Mouse (Mus musculus) lung, embryonic 16.5 days (tissue): ENCODE measurements around the gene Il17f. TPM values are rescaled to one million over a fixed set of nuclear protein-coding genes. Genes with fewer than 3 reads are reported as not detected.

Source experiments
- ATAC-seq: fragments of 200-750 bp; cut with Nextera tagmentation; 2 replicates; pipeline ENCODE4 v1.8.0; 2017; ENCODE audit warnings: low read depth, mild to moderate bottlenecking, moderate library complexity
- H3K27ac ChIP-seq: fragments of 300-500 bp; sonication (generic); 2 replicates; pipeline ENCODE4 v1.5.1; 2014; ENCODE audit warnings: mild to moderate bottlenecking, control low read depth, low read length
- H3K27me3 ChIP-seq: fragments of 300-500 bp; sonication (generic); 2 replicates; pipeline ENCODE4 v1.6.1; 2014; ENCODE audit warnings: low read depth, low read length, mixed read lengths; ENCODE audit not compliant: control insufficient read depth, insufficient read depth
- H3K36me3 ChIP-seq: fragments of 300-500 bp; sonication (generic); 2 replicates; pipeline ENCODE4 v1.6.1; 2014; ENCODE audit warnings: low read length; ENCODE audit not compliant: control insufficient read depth, insufficient read depth
- H3K4me1 ChIP-seq: fragments of 300-500 bp; sonication (generic); replicated peaks from 2 replicates; pipeline ENCODE4 v1.6.1; 2014; ENCODE audit warnings: low read length, mixed read lengths; ENCODE audit not compliant: control insufficient read depth, insufficient read depth
- H3K4me2 ChIP-seq: fragments of 300-500 bp; sonication (generic); 2 replicates; pipeline ENCODE4 v1.6.1; 2014; ENCODE audit warnings: low read depth, low read length, control low read depth
- H3K4me3 ChIP-seq: fragments of 300-500 bp; sonication (generic); 2 replicates; pipeline ENCODE4 v1.5.1; 2014; ENCODE audit warnings: mild to moderate bottlenecking, low read length, control low read depth
- H3K9ac ChIP-seq: fragments of 300-500 bp; sonication (generic); 2 replicates; pipeline ENCODE4 v1.6.1; 2014; ENCODE audit warnings: low read length, control low read depth
- H3K9me3 ChIP-seq: fragments of 300-500 bp; sonication (generic); 2 replicates; pipeline ENCODE4 v1.6.1; 2016; ENCODE audit warnings: low read length; ENCODE audit not compliant: control insufficient read depth
- WGBS: fragments of 180-500 bp; shearing (Covaris S2); extraction: QIAGEN DNeasy Blood & Tissue Kit; methylation state at CpG from one replicate; pipeline ENCODE4 v1.1.7; 2014; 5-methylcytosine and 5-hydroxymethylcytosine counted together
- polyA plus RNA-seq: library from polyadenylated mRNA; unstranded; fragments of >200 nt; fragmentation: Nextera tagmentation; extraction: Ambion mirVana; gene quantifications from 2 replicates; pipeline ENCODE4 v1.2.1, GENCODE M21; 2015

The Il17f gene
- polyA plus RNA-seq, 1 experiment from 2014 or later, result not detected

GRCm38 (mm10) chr1:20823471-20823870 is 33.1 kb upstream of the Il17f start:
- no peaks in the 10 kb centered on the region for H3K27me3 ChIP-seq
- H3K4me2 ChIP-seq, result no peak overlapping the region
- no peak for ATAC-seq
- no peak overlapping the region for H3K9ac ChIP-seq
- no peak overlapping the region for H3K4me3 ChIP-seq
- no peak overlapping the region for H3K27ac ChIP-seq
- no peaks in the 10 kb centered on the region for H3K36me3 ChIP-seq
- peaks cover 6% of the 10 kb centered on the region for H3K4me1 ChIP-seq
- H3K9me3 ChIP-seq, result no peaks in the 10 kb centered on the region
- WGBS, result 56% methylated on average over 4 of the region's 4 CpGs

- H3K9ac ChIP-seq, result no peak overlapping the region
- peaks cover 12% of the 10 kb centered on the region for H3K4me1 ChIP-seq
- peaks cover 13% of the 10 kb centered on the region for H3K36me3 ChIP-seq
- no peak overlapping the region for H3K4me3 ChIP-seq
- WGBS, result 70% methylated on average over 4 of the region's 4 CpGs
- H3K4me2 ChIP-seq, result no peak overlapping the region
- no peak for ATAC-seq
- no peaks in the 10 kb centered on the region for H3K27me3 ChIP-seq
- no peaks in the 10 kb centered on the region for H3K9me3 ChIP-seq
- no peak overlapping the region for H3K27ac ChIP-seq
Measured at GRCm38 (mm10) chr1:20820959-20821358, 30.5 kb upstream of the Il17f start.

GRCm38 (mm10) chr1:20819771-20820605 is 29.6 kb upstream of the Il17f start, which contains the start of gene Mcm3:
Gene Mcm3 (minus strand): TSS chr1:20820312.
- WGBS, result under 1% methylated on average over 52 of the region's 52 CpGs
- Histone ChIP-seq H3K9ac (peak within 1 kb of the TSS; percentile 84), H3K27me3 (no peaks in the 10 kb centered on the region), H3K27ac (peak within 1 kb of the TSS; percentile 59), H3K9me3 (no peaks in the 10 kb centered on the region), H3K4me1 (peaks cover 12% of the 10 kb centered on the region), H3K36me3 (peaks cover 20% of the 10 kb centered on the region), H3K4me2 (peak within 1 kb of the TSS; percentile 72), H3K4me3 (peak within 1 kb of the TSS; percentile 68)
- ATAC-seq, result peak; percentile 100

- no peak for ATAC-seq
- 82% methylated on average over 12 of the region's 12 CpGs for WGBS
- H3K27ac ChIP-seq, result peak overlapping the region; percentile 6; the same call in 1 of the 2 replicates
- peaks cover 12% of the 10 kb centered on the region for H3K4me1 ChIP-seq
- no peak overlapping the region for H3K4me3 ChIP-seq
- H3K9ac ChIP-seq, result no peak overlapping the region
- H3K36me3 ChIP-seq, result peaks cover 33% of the 10 kb centered on the region
- no peak overlapping the region for H3K4me2 ChIP-seq
- no peaks in the 10 kb centered on the region for H3K9me3 ChIP-seq
- H3K27me3 ChIP-seq, result no peaks in the 10 kb centered on the region
Measured at GRCm38 (mm10) chr1:20817596-20817995, 27.2 kb upstream of the Il17f start.

GRCm38 (mm10) chr1:20817172-20817571 is 26.8 kb upstream of the Il17f start:
- Histone ChIP-seq H3K36me3 (peaks cover 37% of the 10 kb centered on the region), H3K4me2 (no peak overlapping the region), H3K27ac (peak overlapping the region; percentile 55), H3K4me1 (peaks cover 12% of the 10 kb centered on the region), H3K9me3 (no peaks in the 10 kb centered on the region), H3K27me3 (no peaks in the 10 kb centered on the region), H3K9ac (no peak overlapping the region), H3K4me3 (no peak overlapping the region)
- ATAC-seq, result no peak
- 85% methylated on average over 9 of the region's 9 CpGs for WGBS

GRCm38 (mm10) chr1:20814521-20814920 is 24.1 kb upstream of the Il17f start:
- Histone ChIP-seq H3K27ac (no peak overlapping the region), H3K27me3 (no peaks in the 10 kb centered on the region), H3K4me1 (peaks cover 12% of the 10 kb centered on the region), H3K9me3 (no peaks in the 10 kb centered on the region), H3K4me2 (no peak overlapping the region), H3K9ac (no peak overlapping the region), H3K4me3 (no peak overlapping the region), H3K36me3 (peaks cover 52% of the 10 kb centered on the region)
- WGBS, result 86% methylated on average over 8 of the region's 8 CpGs
- ATAC-seq, result no peak

- no peaks in the 10 kb centered on the region for H3K4me1 ChIP-seq
- 90% methylated on average over 10 of the region's 10 CpGs for WGBS
Measured at GRCm38 (mm10) chr1:20804526-20804925, 14.1 kb upstream of the Il17f start.

GRCm38 (mm10) chr1:20801682-20802390 is 11.4 kb upstream of the Il17f start:
- H3K4me3 ChIP-seq, result no peak overlapping the region
- no peaks in the 10 kb centered on the region for H3K9me3 ChIP-seq
- H3K36me3 ChIP-seq, result peaks cover 37% of the 10 kb centered on the region
- H3K27me3 ChIP-seq, result no peaks in the 10 kb centered on the region
- 80% methylated on average over 8 of the region's 8 CpGs for WGBS
- no peak overlapping the region for H3K9ac ChIP-seq
- H3K27ac ChIP-seq, result no peak overlapping the region
- no peaks in the 10 kb centered on the region for H3K4me1 ChIP-seq
- no peak overlapping the region for H3K4me2 ChIP-seq
- no peak for ATAC-seq

More at GRCm38 (mm10) chr1:20804526-20804925, 14.1 kb upstream of the Il17f start:
- no peaks in the 10 kb centered on the region for H3K27me3 ChIP-seq
- no peak for ATAC-seq
- no peak overlapping the region for H3K27ac ChIP-seq
- no peaks in the 10 kb centered on the region for H3K9me3 ChIP-seq
- peaks cover 59% of the 10 kb centered on the region for H3K36me3 ChIP-seq
- no peak overlapping the region for H3K4me3 ChIP-seq
- H3K4me2 ChIP-seq, result no peak overlapping the region
- H3K9ac ChIP-seq, result no peak overlapping the region

- no peak for ATAC-seq
- 77% methylated on average over 2 of the region's 2 CpGs for WGBS
- no peaks in the 10 kb centered on the region for H3K9me3 ChIP-seq
Measured at GRCm38 (mm10) chr1:20801275-20801674, 10.9 kb upstream of the Il17f start.

More at GRCm38 (mm10) chr1:20801275-20801674, 10.9 kb upstream of the Il17f start:
- H3K36me3 ChIP-seq, result peaks cover 31% of the 10 kb centered on the region
- no peak overlapping the region for H3K4me2 ChIP-seq
- no peaks in the 10 kb centered on the region for H3K27me3 ChIP-seq
- H3K27ac ChIP-seq, result no peak overlapping the region
- H3K9ac ChIP-seq, result no peak overlapping the region
- no peaks in the 10 kb centered on the region for H3K4me1 ChIP-seq
- H3K4me3 ChIP-seq, result no peak overlapping the region
